Mouse (Mus musculus): Measurements from ENCODE around the gene Cd207. TPM values are rescaled to one million over a fixed set of nuclear protein-coding genes. Genes with fewer than 3 reads are reported as not detected.

Gene Cd207
- polyA plus RNA-seq, 1 experiment from 2014 or later: not detected

Other genes starting within 250 kb of the Cd207 start
- 43.8 and 47.1 TPM in 2 replicates for gene Tet3, start 218.8 kb downstream of the Cd207 start, polyA plus RNA-seq (2015; fragmentation: Nextera tagmentation; extraction: Ambion mirVana)
- gene Dguok, start 170.9 kb downstream of the Cd207 start, polyA plus RNA-seq (2015; fragmentation: Nextera tagmentation; extraction: Ambion mirVana): 78.3 and 87.0 TPM in 2 replicates
- gene Actg2, start 141.6 kb downstream of the Cd207 start, polyA plus RNA-seq (2015; fragmentation: Nextera tagmentation; extraction: Ambion mirVana): 123 and 128 TPM in 2 replicates
- 25.8 and 28.0 TPM in 2 replicates for gene Stambp, start 105.1 kb downstream of the Cd207 start, polyA plus RNA-seq (2015; fragmentation: Nextera tagmentation; extraction: Ambion mirVana)
- 0.08 and 0.35 TPM in 2 replicates for gene Clec4f, start 21.7 kb downstream of the Cd207 start, polyA plus RNA-seq (2015; fragmentation: Nextera tagmentation; extraction: Ambion mirVana)
- gene Vax2, start 33.4 kb upstream of the Cd207 start, polyA plus RNA-seq (2015; fragmentation: Nextera tagmentation; extraction: Ambion mirVana): not detected in 2 replicates
- gene Atp6v1b1, start 65.1 kb upstream of the Cd207 start, polyA plus RNA-seq (2015; fragmentation: Nextera tagmentation; extraction: Ambion mirVana): 1.4 TPM in 2 replicates
- 0.14 TPM in 1 of 2 replicates, not detected in the other for gene Ankrd53, start 84.8 kb upstream of the Cd207 start, polyA plus RNA-seq (2015; fragmentation: Nextera tagmentation; extraction: Ambion mirVana)
- gene Tex261, start 98.0 kb upstream of the Cd207 start, polyA plus RNA-seq (2015; fragmentation: Nextera tagmentation; extraction: Ambion mirVana): 86.3 and 105 TPM in 2 replicates
- gene Nagk, start 117.1 kb upstream of the Cd207 start, polyA plus RNA-seq (2015; fragmentation: Nextera tagmentation; extraction: Ambion mirVana): 58.3 and 63.5 TPM in 2 replicates
- 17.4 and 18.2 TPM in 2 replicates for gene Paip2b, start 153.9 kb upstream of the Cd207 start, polyA plus RNA-seq (2015; fragmentation: Nextera tagmentation; extraction: Ambion mirVana)
- gene Zfp638, start 189.3 kb upstream of the Cd207 start, polyA plus RNA-seq (2015; fragmentation: Nextera tagmentation; extraction: Ambion mirVana): 56.6 and 58.7 TPM in 2 replicates

All from lung, embryonic 16.5 days (tissue).